Mouse (Mus musculus) myocyte (in vitro differentiated cells): ENCODE results near the gene Tes.

Source experiments
- E2F4 ChIP-seq: IDR thresholded peaks from one replicate; pipeline ENCODE4 v1.6.1; 2011; ENCODE audit warnings: mild to moderate bottlenecking, control low read depth, moderate library complexity; ENCODE audit not compliant: insufficient read depth
- MAX ChIP-seq: IDR thresholded peaks from one replicate; pipeline ENCODE4 v1.6.1; 2011; ENCODE audit warnings: low read depth, mild to moderate bottlenecking, control low read depth
- MYOD1 ChIP-seq, 3 experiments: IDR thresholded peaks; one replicate each; pipeline ENCODE4 v1.6.1; 2011; ENCODE audit warnings: control low read depth in 2 of 3, low read depth in 2 of 3, mild to moderate bottlenecking in 2 of 3, moderate library complexity in 1 of 3; ENCODE audit not compliant: insufficient read length in 2 of 3, control insufficient read depth in 1 of 3
- MYOG ChIP-seq, 3 experiments: IDR thresholded peaks; one replicate each; pipeline ENCODE4 v1.6.1; 2011; ENCODE audit warnings: control low read depth in 2 of 3, low read depth in 2 of 3, mild to moderate bottlenecking in 2 of 3; ENCODE audit not compliant: insufficient read length in 2 of 3, control insufficient read depth in 1 of 3, insufficient read depth in 1 of 3
- POLR2A ChIP-seq: IDR thresholded peaks from one replicate; pipeline ENCODE4 v1.6.1; 2011; ENCODE audit warnings: low read depth, mild to moderate bottlenecking, control low read depth, moderate library complexity; ENCODE audit not compliant: insufficient read length
- POLR2AphosphoS2 ChIP-seq: IDR thresholded peaks from one replicate; pipeline ENCODE4 v1.6.1; 2011; ENCODE audit warnings: low read depth, control low read depth; ENCODE audit not compliant: insufficient read length
- SRF ChIP-seq: IDR thresholded peaks from one replicate; pipeline ENCODE4 v1.6.1; 2011; ENCODE audit warnings: low read depth; ENCODE audit not compliant: control insufficient read depth, insufficient read length
- TCF12 ChIP-seq: IDR thresholded peaks from one replicate; pipeline ENCODE4 v1.6.1; 2011; ENCODE audit warnings: mild to moderate bottlenecking, control low read depth; ENCODE audit not compliant: poor library complexity, insufficient read depth, severe bottlenecking
- USF1 ChIP-seq: IDR thresholded peaks from one replicate; pipeline ENCODE4 v1.6.1; 2011; ENCODE audit warnings: low read depth, mild to moderate bottlenecking, control low read depth, moderate library complexity

DNA sequence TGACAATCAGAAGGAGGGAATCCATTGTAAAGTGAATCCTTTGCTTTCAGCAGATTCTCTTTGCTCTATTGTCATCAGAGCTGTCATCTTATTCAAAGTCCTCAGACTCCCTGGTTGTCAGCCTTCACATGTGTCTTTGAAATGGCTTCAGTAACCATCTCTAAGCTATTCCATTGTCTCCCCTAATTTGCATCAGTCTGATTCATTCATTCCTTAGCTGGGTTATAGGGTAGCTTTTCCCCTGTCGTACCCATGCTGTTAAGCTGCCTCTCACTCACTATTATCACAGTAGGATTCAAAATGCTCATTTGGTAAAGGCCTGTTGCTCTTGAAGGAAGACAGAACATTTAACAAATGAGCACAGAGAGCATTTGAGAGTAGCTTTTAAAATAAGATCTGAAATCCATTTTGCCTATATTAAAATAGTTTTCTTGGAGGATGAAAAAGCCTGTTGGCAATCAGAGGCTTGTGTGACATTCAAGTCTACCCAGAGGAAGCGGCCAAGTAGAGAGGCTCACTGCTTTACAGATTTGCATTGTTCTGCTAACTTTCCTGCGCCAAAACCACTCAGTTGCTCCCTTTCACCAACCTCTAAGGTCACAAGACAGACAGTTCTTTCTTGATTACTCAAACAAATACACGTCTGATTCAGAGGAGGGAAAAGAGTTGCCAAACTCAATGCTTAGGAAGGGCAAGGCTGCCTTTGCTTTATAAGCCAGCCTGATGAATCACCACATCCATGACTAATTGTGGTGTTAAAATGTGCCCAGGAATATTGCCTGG, 77.8 kb downstream of the Tes start:
- no peak for TF ChIP-seq POLR2A
- no peak for TF ChIP-seq POLR2AphosphoS2
- no peak for TF ChIP-seq MAX
- no peak for TF ChIP-seq MYOG (IDR thresholded peaks at IDR 0.05; ENCODE audit: control insufficient read depth in 1 of 3, insufficient read depth in 1 of 3, insufficient read length in 2 of 3, low read depth in 2 of 3)
- no peak for TF ChIP-seq MYOD1 (IDR thresholded peaks at IDR 0.05; ENCODE audit: control insufficient read depth in 1 of 3, insufficient read length in 2 of 3, low read depth in 2 of 3)
- TF ChIP-seq TCF12 = no peak
- no peak for TF ChIP-seq USF1
- TF ChIP-seq SRF = no peak
- no peak for TF ChIP-seq E2F4
